Mouse (Mus musculus): ENCODE measurements at regions not wholly inside any gene's neighbourhood (a gene's known extent, or its start where the extent isn't known, plus 50 kb on each side); places are given as distances from the start of the nearest gene placed in this dataset.

DNA sequence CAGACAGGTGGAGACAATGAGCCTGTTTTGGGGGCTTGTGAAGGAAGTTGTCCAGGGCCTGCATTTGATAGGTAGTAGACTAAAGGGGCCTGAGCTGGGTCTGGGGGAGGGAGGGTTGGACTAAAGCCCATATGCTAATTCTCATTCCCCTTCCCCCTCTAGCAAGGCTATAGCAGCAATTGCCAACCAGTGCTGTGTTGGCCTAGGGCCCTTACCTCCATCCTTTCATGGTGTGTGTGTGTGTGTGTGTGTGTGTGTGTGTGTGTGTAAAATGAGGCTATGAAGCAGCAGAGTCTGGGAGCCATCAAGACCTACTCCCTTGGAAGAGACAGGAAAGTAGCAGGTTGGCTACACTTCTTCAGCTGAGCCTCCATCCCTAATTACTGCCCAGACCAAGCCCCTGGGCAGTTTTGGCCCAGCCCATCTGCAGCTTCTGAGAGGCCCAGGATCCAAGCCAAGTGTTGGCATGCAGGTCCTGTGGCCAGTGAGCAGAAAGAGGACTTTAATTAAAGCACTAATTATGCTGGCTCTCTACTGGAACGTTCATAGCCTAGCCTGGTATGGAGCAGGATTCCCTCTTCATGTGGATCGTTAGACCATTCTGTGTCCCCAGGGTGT, 143.4 kb downstream of the Dhx35 start:
- no peak overlapping the region for H3K4me3 ChIP-seq (replicated peaks; ENCODE audit: low read length)
- no peaks in the 10 kb centered on the region for H3K27me3 ChIP-seq (ENCODE audit: control insufficient read depth, insufficient read depth, low read length)
- no peak overlapping the region for H3K27ac ChIP-seq (ENCODE audit: low read length)
- H3K4me2 ChIP-seq (ENCODE audit: low read depth, low read length): no peak overlapping the region
- H3K9me3 ChIP-seq (replicated peaks; ENCODE audit: control insufficient read depth, low read length): no peaks in the 10 kb centered on the region
- no peaks in the 10 kb centered on the region for H3K36me3 ChIP-seq (ENCODE audit: control insufficient read depth, insufficient read depth, low read length)
- WGBS: 88% methylated on average over 2 of the region's 2 CpGs
- no peak overlapping the region for H3K9ac ChIP-seq (ENCODE audit: low read length)
- no peaks in the 10 kb centered on the region for H3K4me1 ChIP-seq (ENCODE audit: control insufficient read depth, insufficient read depth, low read length)
- ATAC-seq (ENCODE audit: insufficient read depth, low FRiP score): no peak

DNA sequence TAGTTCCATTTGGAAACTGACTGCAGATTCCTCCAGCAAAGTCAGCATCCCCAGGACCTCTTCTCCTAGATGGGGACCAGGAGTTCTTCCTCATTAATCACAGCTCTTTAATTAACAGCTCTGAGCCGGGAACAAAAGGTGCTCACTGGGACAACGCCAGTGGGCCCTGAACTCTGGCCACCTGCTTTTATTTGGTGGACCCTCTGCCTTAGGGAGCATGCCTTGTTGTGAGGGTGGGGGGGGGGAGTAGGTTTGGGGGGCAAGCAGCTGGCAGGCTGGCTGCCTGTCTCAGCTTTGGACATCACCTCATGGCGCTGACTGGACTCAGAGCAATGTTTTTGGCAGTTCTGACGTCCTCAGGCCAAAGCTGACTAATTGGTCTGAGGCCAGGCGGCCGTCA, 154.8 kb downstream of the Dhx35 start:
- Histone ChIP-seq H3K27ac (ENCODE audit: low read length) (no peak overlapping the region), H3K9me3 (replicated peaks; ENCODE audit: control insufficient read depth, low read length) (no peaks in the 10 kb centered on the region), H3K4me3 (replicated peaks; ENCODE audit: low read length) (no peak overlapping the region), H3K36me3 (ENCODE audit: control insufficient read depth, insufficient read depth, low read length) (no peaks in the 10 kb centered on the region), H3K4me1 (ENCODE audit: control insufficient read depth, insufficient read depth, low read length) (no peaks in the 10 kb centered on the region), H3K9ac (ENCODE audit: low read length) (no peak overlapping the region), H3K4me2 (ENCODE audit: low read depth, low read length) (no peak overlapping the region), H3K27me3 (ENCODE audit: control insufficient read depth, insufficient read depth, low read length) (no peaks in the 10 kb centered on the region)
- ATAC-seq (ENCODE audit: insufficient read depth, low FRiP score): no peak
- 52% methylated on average over 6 of the region's 6 CpGs for WGBS

DNA sequence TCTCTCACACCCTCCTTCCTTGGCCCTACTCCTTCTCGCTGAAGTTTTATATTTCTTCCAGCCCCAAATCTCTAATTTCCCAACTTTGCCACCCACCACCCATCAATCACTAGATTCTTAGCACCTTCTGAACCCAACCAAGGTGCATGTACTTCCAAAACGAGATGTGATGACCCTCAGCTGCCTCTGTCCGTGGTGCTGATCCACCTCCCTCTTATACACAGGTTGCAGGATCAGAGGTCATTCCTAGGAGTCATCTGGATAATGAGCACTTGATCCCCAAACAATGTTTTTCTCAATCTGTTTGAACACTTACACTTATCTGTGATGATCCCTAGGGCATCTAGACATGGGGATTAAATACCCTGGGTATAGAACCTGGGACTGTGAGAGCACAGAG, 156.5 kb downstream of the Dhx35 start:
- H3K27me3 ChIP-seq (ENCODE audit: control insufficient read depth, insufficient read depth, low read length): no peaks in the 10 kb centered on the region
- no peak for ATAC-seq (ENCODE audit: insufficient read depth, low FRiP score)
- no peak overlapping the region for H3K4me2 ChIP-seq (ENCODE audit: low read depth, low read length)
- WGBS: 31% methylated on average over 3 of the region's 3 CpGs
- no peaks in the 10 kb centered on the region for H3K4me1 ChIP-seq (ENCODE audit: control insufficient read depth, insufficient read depth, low read length)
- H3K36me3 ChIP-seq (ENCODE audit: control insufficient read depth, insufficient read depth, low read length): no peaks in the 10 kb centered on the region
- no peak overlapping the region for H3K4me3 ChIP-seq (replicated peaks; ENCODE audit: low read length)
- H3K9ac ChIP-seq (ENCODE audit: low read length): no peak overlapping the region
- H3K9me3 ChIP-seq (replicated peaks; ENCODE audit: control insufficient read depth, low read length): no peaks in the 10 kb centered on the region
- H3K27ac ChIP-seq (ENCODE audit: low read length): no peak overlapping the region

DNA sequence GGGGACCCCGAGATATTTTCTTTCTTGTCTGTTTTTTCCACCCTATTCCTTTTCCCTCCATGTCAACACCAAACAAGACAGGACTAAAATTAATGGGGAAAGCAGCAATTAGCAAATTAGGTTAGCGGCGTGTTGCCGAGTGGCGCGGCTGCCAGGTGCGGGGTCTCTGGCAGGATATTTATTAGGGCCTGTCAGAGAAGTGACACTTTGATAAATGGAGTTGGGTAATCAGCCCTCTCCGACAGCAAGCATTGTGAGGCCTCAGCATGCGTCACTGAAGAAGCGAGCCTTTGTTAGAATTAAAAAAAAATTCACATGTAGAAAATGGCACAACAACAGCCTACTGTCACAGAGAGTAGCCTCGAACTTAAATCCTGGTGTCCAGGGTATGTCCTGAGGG, 162.3 kb downstream of the Dhx35 start:
- no peak overlapping the region for H3K4me3 ChIP-seq (replicated peaks; ENCODE audit: low read length)
- H3K36me3 ChIP-seq (ENCODE audit: control insufficient read depth, insufficient read depth, low read length): no peaks in the 10 kb centered on the region
- no peak for ATAC-seq (ENCODE audit: insufficient read depth, low FRiP score)
- no peak overlapping the region for H3K27ac ChIP-seq (ENCODE audit: low read length)
- H3K4me1 ChIP-seq (ENCODE audit: control insufficient read depth, insufficient read depth, low read length): no peaks in the 10 kb centered on the region
- no peaks in the 10 kb centered on the region for H3K9me3 ChIP-seq (replicated peaks; ENCODE audit: control insufficient read depth, low read length)
- no peaks in the 10 kb centered on the region for H3K27me3 ChIP-seq (ENCODE audit: control insufficient read depth, insufficient read depth, low read length)
- 24% methylated on average over 11 of the region's 11 CpGs for WGBS
- no peak overlapping the region for H3K4me2 ChIP-seq (ENCODE audit: low read depth, low read length)
- H3K9ac ChIP-seq (ENCODE audit: low read length): no peak overlapping the region

DNA sequence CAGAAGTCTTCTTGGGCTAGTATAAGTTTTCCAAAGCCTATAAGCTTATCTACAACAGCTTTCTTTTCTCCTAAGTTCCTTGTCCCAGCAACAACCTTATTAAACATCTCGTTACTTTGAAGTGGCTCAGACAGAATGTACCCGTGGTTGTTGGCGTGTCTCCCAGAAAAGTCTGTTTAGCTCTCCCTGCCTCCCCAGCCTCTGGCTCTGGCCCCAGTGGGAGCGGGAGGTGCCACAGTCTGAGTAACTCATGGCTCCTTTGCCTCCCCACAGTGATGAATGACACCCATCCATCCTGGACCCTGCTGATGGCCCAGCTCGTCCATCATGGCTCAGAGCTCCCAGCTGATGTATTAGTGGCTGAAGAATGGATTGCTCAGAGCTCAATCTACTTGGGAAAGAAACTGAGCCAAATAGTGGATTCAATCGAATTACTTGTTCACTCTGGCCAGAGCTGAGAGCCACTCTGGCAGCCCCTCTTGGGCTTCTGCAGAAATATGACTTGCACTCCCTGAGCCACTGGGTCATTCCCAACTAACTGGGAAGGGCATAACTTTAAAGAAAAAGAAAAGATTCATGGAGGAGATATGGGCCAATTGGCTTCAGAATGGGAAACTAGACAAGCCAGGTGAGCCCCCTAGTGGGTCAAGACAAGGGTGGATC, 170.5 kb downstream of the Dhx35 start:
- Histone ChIP-seq H3K36me3 (ENCODE audit: control insufficient read depth, insufficient read depth, low read length) (no peaks in the 10 kb centered on the region), H3K9ac (ENCODE audit: low read length) (no peak overlapping the region), H3K4me2 (ENCODE audit: low read depth, low read length) (no peak overlapping the region), H3K27me3 (ENCODE audit: control insufficient read depth, insufficient read depth, low read length) (no peaks in the 10 kb centered on the region), H3K4me1 (ENCODE audit: control insufficient read depth, insufficient read depth, low read length) (no peaks in the 10 kb centered on the region), H3K9me3 (replicated peaks; ENCODE audit: control insufficient read depth, low read length) (no peaks in the 10 kb centered on the region), H3K4me3 (replicated peaks; ENCODE audit: low read length) (no peak overlapping the region), H3K27ac (ENCODE audit: low read length) (no peak overlapping the region)
- ATAC-seq (ENCODE audit: insufficient read depth, low FRiP score): 0 out of 2 replicates have a peak, but pooled peaks have one; percentile 37
- WGBS: 51% methylated on average over 6 of the region's 6 CpGs

DNA sequence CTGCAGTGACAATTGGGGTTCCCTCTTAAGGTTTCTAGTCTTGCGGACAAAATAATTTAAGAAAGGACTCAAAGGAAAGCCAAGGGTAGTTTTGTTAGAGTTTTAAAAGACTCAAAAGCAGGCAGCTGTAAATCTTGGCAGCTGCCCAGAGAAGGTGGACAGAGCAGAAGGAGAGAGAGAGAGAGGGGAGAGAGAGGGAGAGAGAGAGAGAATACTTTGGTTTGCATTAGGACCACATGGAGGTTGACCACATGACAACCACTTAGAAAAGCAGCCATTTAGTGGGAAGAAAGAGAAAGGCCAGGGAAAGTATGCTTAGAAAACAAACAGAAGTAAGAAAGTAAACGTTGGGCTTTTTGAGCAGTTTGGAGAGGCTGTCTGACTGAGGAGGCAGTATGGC, 177.6 kb downstream of the Dhx35 start:
- no peaks in the 10 kb centered on the region for H3K4me1 ChIP-seq (ENCODE audit: control insufficient read depth, insufficient read depth, low read length)
- H3K36me3 ChIP-seq (ENCODE audit: control insufficient read depth, insufficient read depth, low read length): no peaks in the 10 kb centered on the region
- no peak overlapping the region for H3K4me3 ChIP-seq (replicated peaks; ENCODE audit: low read length)
- no peaks in the 10 kb centered on the region for H3K27me3 ChIP-seq (ENCODE audit: control insufficient read depth, insufficient read depth, low read length)
- no peak overlapping the region for H3K4me2 ChIP-seq (ENCODE audit: low read depth, low read length)
- no peak for ATAC-seq (ENCODE audit: insufficient read depth, low FRiP score)
- H3K9ac ChIP-seq (ENCODE audit: low read length): no peak overlapping the region
- no peaks in the 10 kb centered on the region for H3K9me3 ChIP-seq (replicated peaks; ENCODE audit: control insufficient read depth, low read length)
- WGBS: 31% methylated on average over 2 of the region's 2 CpGs
- no peak overlapping the region for H3K27ac ChIP-seq (ENCODE audit: low read length)

DNA sequence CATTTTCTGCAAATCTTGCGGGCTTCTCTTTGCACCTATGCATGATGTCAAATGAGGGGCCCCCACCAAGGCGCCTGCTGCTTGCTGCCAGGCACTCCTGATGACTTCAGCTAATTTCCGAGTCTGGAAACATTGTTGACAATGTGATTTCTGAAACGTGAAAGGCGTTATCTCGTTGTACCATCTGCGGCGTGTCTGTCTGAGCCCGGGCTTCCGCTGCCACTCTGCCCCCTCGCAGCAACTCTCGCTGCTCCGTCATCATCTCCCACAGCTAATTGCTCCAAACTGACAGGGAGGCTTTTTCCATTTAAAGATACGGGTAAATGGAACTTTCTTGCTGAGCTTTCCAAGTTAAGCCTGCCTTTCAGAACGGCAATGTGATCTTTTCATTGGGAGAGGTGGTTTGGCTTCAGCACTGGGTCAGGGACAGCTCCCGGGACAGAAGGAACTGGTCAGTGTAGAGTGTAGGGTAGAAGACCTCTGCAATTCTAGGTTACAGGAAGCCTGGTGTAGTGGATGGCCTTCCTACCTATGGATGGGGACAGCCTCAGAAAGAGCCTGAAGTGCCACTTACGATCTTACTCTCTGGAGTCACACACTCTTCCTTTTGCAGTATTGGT, 191.0 kb downstream of the Dhx35 start:
- Histone ChIP-seq H3K9me3 (replicated peaks; ENCODE audit: control insufficient read depth, low read length) (no peaks in the 10 kb centered on the region), H3K4me1 (ENCODE audit: control insufficient read depth, insufficient read depth, low read length) (no peaks in the 10 kb centered on the region), H3K27ac (ENCODE audit: low read length) (no peak overlapping the region), H3K4me3 (replicated peaks; ENCODE audit: low read length) (no peak overlapping the region), H3K36me3 (ENCODE audit: control insufficient read depth, insufficient read depth, low read length) (no peaks in the 10 kb centered on the region), H3K4me2 (ENCODE audit: low read depth, low read length) (no peak overlapping the region), H3K9ac (ENCODE audit: low read length) (no peak overlapping the region), H3K27me3 (ENCODE audit: control insufficient read depth, insufficient read depth, low read length) (no peaks in the 10 kb centered on the region)
- ATAC-seq (ENCODE audit: insufficient read depth, low FRiP score): no peak
- WGBS: 72% methylated on average over 17 of the region's 17 CpGs

DNA sequence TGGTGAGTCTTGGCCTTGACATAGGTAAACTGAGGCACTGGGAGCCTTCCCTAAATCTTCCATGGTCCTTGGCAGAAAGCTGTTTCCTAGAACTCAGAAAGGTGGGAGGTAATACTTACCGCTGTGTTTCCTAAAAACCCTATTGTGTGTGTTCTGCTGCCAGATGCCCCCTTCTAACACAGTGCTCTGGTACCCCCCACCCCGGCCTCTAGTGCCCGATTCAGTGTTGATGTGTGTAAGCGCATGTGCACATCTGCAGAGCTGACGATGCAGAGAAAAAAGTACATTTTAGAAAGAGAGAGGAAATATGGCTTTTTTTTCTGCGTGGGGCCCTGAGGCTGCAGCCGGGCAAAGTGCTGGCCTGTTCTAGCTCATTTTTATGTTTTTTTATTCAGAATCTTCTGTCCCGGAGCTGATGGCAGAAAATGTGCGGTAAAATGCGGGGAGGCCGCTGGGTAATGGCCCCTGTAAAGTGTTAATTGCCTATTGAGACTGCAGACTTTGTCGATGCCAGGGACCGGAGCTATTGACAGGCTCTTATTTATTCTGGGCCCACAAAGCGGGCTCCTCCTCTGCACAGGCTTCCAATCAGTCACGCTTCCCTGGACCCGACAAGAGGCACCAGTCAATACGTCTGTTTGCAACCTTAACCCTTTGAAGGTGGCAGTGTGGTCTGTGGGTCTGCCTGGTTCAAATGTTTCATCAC, 208.0 kb downstream of the Dhx35 start:
- 47% methylated on average over 17 of the region's 17 CpGs for WGBS

DNA sequence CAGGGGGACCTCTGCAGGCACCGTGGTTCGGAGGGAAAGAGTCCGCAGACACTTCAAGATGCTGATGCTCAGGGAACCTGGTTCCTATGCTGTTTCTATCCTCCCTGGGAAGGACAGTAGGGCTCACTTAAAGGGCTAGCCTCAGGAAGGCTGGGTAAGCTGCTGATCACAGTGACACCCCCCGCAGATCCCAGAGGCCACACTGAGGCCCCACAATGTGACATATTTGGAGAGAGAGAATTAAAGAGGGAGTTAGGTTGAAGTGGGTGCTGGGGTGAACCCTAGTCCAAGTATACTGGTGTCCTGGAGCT, 208.5 kb downstream of the Dhx35 start:
- Histone ChIP-seq H3K4me3 (replicated peaks; ENCODE audit: low read length) (no peak overlapping the region), H3K9ac (ENCODE audit: low read length) (no peak overlapping the region), H3K27me3 (ENCODE audit: control insufficient read depth, insufficient read depth, low read length) (no peaks in the 10 kb centered on the region), H3K4me1 (ENCODE audit: control insufficient read depth, insufficient read depth, low read length) (no peaks in the 10 kb centered on the region), H3K9me3 (replicated peaks; ENCODE audit: control insufficient read depth, low read length) (no peaks in the 10 kb centered on the region), H3K4me2 (ENCODE audit: low read depth, low read length) (no peak overlapping the region), H3K36me3 (ENCODE audit: control insufficient read depth, insufficient read depth, low read length) (no peaks in the 10 kb centered on the region), H3K27ac (ENCODE audit: low read length) (no peak overlapping the region)
- no peak for ATAC-seq (ENCODE audit: insufficient read depth, low FRiP score)
- WGBS: 63% methylated on average over 4 of the region's 4 CpGs

More for the DNA sequence above, 208.0 kb downstream of the Dhx35 start:
- H3K36me3 ChIP-seq (ENCODE audit: control insufficient read depth, insufficient read depth, low read length): no peaks in the 10 kb centered on the region
- H3K9ac ChIP-seq (ENCODE audit: low read length): no peak overlapping the region
- H3K4me1 ChIP-seq (ENCODE audit: control insufficient read depth, insufficient read depth, low read length): no peaks in the 10 kb centered on the region
- H3K27me3 ChIP-seq (ENCODE audit: control insufficient read depth, insufficient read depth, low read length): no peaks in the 10 kb centered on the region
- no peak overlapping the region for H3K4me2 ChIP-seq (ENCODE audit: low read depth, low read length)
- H3K9me3 ChIP-seq (replicated peaks; ENCODE audit: control insufficient read depth, low read length): no peaks in the 10 kb centered on the region
- ATAC-seq (ENCODE audit: insufficient read depth, low FRiP score): no peak
- H3K4me3 ChIP-seq (replicated peaks; ENCODE audit: low read length): no peak overlapping the region
- no peak overlapping the region for H3K27ac ChIP-seq (ENCODE audit: low read length)
